Mouse (Mus musculus) heart, embryonic 12.5 days (tissue): ENCODE data around the gene Slc16a10. TPM values are rescaled to one million over a fixed set of nuclear protein-coding genes. Genes with fewer than 3 reads are reported as not detected.

ENCODE experiments used
- ATAC-seq: fragments of 200-750 bp; cut with Nextera tagmentation; 2 replicates; pipeline ENCODE4 v1.8.0; 2017; ENCODE audit warnings: moderate TSS enrichment, moderate library complexity; ENCODE audit not compliant: insufficient number of reproducible peaks, low FRiP score
- H3K27ac ChIP-seq: fragments of 300-500 bp; sonication (generic); 2 replicates; pipeline ENCODE4 v1.5.1; 2016; ENCODE audit warnings: mild to moderate bottlenecking, moderate library complexity; ENCODE audit not compliant: poor library complexity, severe bottlenecking
- H3K27me3 ChIP-seq: fragments of 300-500 bp; sonication (generic); replicated peaks from 2 replicates; pipeline ENCODE4 v1.6.1; 2016; ENCODE audit warnings: mild to moderate bottlenecking, moderate library complexity
- H3K36me3 ChIP-seq: fragments of 300-500 bp; sonication (generic); 2 replicates; pipeline ENCODE4 v1.6.1; 2016; ENCODE audit warnings: mild to moderate bottlenecking, moderate library complexity
- H3K4me1 ChIP-seq: fragments of 300-500 bp; sonication (generic); replicated peaks from 2 replicates; pipeline ENCODE4 v1.6.1; 2016; ENCODE audit warnings: mild to moderate bottlenecking
- H3K4me2 ChIP-seq: fragments of 300-500 bp; sonication (generic); 2 replicates; pipeline ENCODE4 v1.6.1; 2016; ENCODE audit warnings: mild to moderate bottlenecking, moderate library complexity
- H3K4me3 ChIP-seq: fragments of 300-500 bp; sonication (generic); 2 replicates; pipeline ENCODE4 v1.5.1; 2016; ENCODE audit warnings: mild to moderate bottlenecking
- H3K9ac ChIP-seq: fragments of 300-500 bp; sonication (generic); 2 replicates; pipeline ENCODE4 v1.6.1; 2016; ENCODE audit warnings: mild to moderate bottlenecking, moderate library complexity
- H3K9me3 ChIP-seq: fragments of 300-500 bp; sonication (generic); replicated peaks from 2 replicates; pipeline ENCODE4 v1.6.1; 2016; ENCODE audit warnings: mild to moderate bottlenecking, moderate library complexity
- WGBS: fragments of 180-500 bp; shearing (Covaris S2); methylation state at CpG from one replicate; pipeline ENCODE4 v1.1.7; 2016; 5-methylcytosine and 5-hydroxymethylcytosine counted together
- polyA plus RNA-seq: library from polyadenylated mRNA; unstranded; fragments of >200 nt; fragmentation: Nextera tagmentation; extraction: Ambion mirVana; gene quantifications from 2 replicates; pipeline ENCODE4 v1.2.1, GENCODE M21; 2016

The Slc16a10 gene
- polyA plus RNA-seq, 1 experiment from 2014 or later = 22.5 TPM

GRCm38 (mm10) chr10:40147325-40148059, 5.4 kb upstream of the Slc16a10 start:
- 0 out of 2 replicates have a peak, but pooled peaks have one; percentile 36 for ATAC-seq
- Histone ChIP-seq H3K4me3 (no peak overlapping the region), H3K9me3 (no peaks in the 10 kb centered on the region), H3K9ac (no peak overlapping the region), H3K4me1 (peaks cover 16% of the 10 kb centered on the region), H3K4me2 (no peak overlapping the region), H3K27me3 (no peaks in the 10 kb centered on the region), H3K36me3 (no peaks in the 10 kb centered on the region), H3K27ac (no peak overlapping the region)
- WGBS = 76% methylated on average over 8 of the region's 8 CpGs

- ATAC-seq = no peak
- 75% methylated on average over 3 of the region's 3 CpGs for WGBS
These were observed 4.4 kb upstream of the Slc16a10 start for GRCm38 (mm10) chr10:40146451-40146850.

GRCm38 (mm10) chr10:40144815-40145214, 2.8 kb upstream of the Slc16a10 start:
- WGBS = 75% methylated on average over 1 of the region's 1 CpGs
- no peaks in the 10 kb centered on the region for H3K9me3 ChIP-seq
- no peak for ATAC-seq
- no peaks in the 10 kb centered on the region for H3K27me3 ChIP-seq
- H3K27ac ChIP-seq = no peak overlapping the region
- no peak overlapping the region for H3K4me2 ChIP-seq
- H3K36me3 ChIP-seq = no peaks in the 10 kb centered on the region
- no peak overlapping the region for H3K9ac ChIP-seq
- peaks cover 15% of the 10 kb centered on the region for H3K4me1 ChIP-seq
- H3K4me3 ChIP-seq = no peak overlapping the region

More at GRCm38 (mm10) chr10:40146451-40146850, 4.4 kb upstream of the Slc16a10 start:
- H3K27me3 ChIP-seq = no peaks in the 10 kb centered on the region
- no peak overlapping the region for H3K27ac ChIP-seq
- H3K4me2 ChIP-seq = no peak overlapping the region
- no peaks in the 10 kb centered on the region for H3K36me3 ChIP-seq
- H3K4me1 ChIP-seq = peaks cover 8% of the 10 kb centered on the region
- H3K9me3 ChIP-seq = no peaks in the 10 kb centered on the region
- no peak overlapping the region for H3K4me3 ChIP-seq
- H3K9ac ChIP-seq = no peak overlapping the region

- Histone ChIP-seq H3K36me3 (no peaks in the 10 kb centered on the region), H3K4me1 (peaks cover 30% of the 10 kb centered on the region), H3K27ac (peak overlapping the region; percentile 74), H3K9me3 (no peaks in the 10 kb centered on the region), H3K27me3 (no peaks in the 10 kb centered on the region), H3K4me3 (peak overlapping the region; percentile 88), H3K9ac (peak overlapping the region; percentile 88), H3K4me2 (peak overlapping the region; percentile 88)
- ATAC-seq = peak; percentile 64
- 9% methylated on average over 27 of the region's 27 CpGs for whole genome bisulfite sequencing
These were observed 824 bp downstream of the Slc16a10 start for GRCm38 (mm10) chr10:40141016-40141851.

GRCm38 (mm10) chr10:40139646-40140045, 2.4 kb downstream of the Slc16a10 start:
- Histone ChIP-seq H3K36me3 (no peaks in the 10 kb centered on the region), H3K4me2 (peak overlapping the region; percentile 88), H3K27me3 (no peaks in the 10 kb centered on the region), H3K9ac (no peak overlapping the region), H3K4me3 (peak overlapping the region; percentile 88; the same call in 1 of the 2 replicates), H3K27ac (no peak overlapping the region), H3K9me3 (no peaks in the 10 kb centered on the region), H3K4me1 (peaks cover 39% of the 10 kb centered on the region)
- no peak for ATAC-seq
- WGBS = 83% methylated on average over 4 of the region's 4 CpGs

- Histone ChIP-seq H3K4me1 (peaks cover 57% of the 10 kb centered on the region), H3K9me3 (no peaks in the 10 kb centered on the region), H3K27me3 (no peaks in the 10 kb centered on the region), H3K27ac (no peak overlapping the region), H3K4me2 (no peak overlapping the region), H3K36me3 (no peaks in the 10 kb centered on the region), H3K4me3 (no peak overlapping the region), H3K9ac (no peak overlapping the region)
- 77% methylated on average over 9 of the region's 9 CpGs for WGBS
- no peak for ATAC-seq
These were observed 6.0 kb downstream of the Slc16a10 start for GRCm38 (mm10) chr10:40135807-40136778.

GRCm38 (mm10) chr10:40134906-40135305, 7.2 kb downstream of the Slc16a10 start:
- no peaks in the 10 kb centered on the region for H3K36me3 ChIP-seq
- H3K4me2 ChIP-seq = no peak overlapping the region
- no peak overlapping the region for H3K27ac ChIP-seq
- no peaks in the 10 kb centered on the region for H3K27me3 ChIP-seq
- ATAC-seq = no peak
- WGBS = 84% methylated on average over 6 of the region's 6 CpGs
- peaks cover 50% of the 10 kb centered on the region for H3K4me1 ChIP-seq
- H3K9me3 ChIP-seq = no peaks in the 10 kb centered on the region
- H3K9ac ChIP-seq = no peak overlapping the region
- no peak overlapping the region for H3K4me3 ChIP-seq

DNA sequence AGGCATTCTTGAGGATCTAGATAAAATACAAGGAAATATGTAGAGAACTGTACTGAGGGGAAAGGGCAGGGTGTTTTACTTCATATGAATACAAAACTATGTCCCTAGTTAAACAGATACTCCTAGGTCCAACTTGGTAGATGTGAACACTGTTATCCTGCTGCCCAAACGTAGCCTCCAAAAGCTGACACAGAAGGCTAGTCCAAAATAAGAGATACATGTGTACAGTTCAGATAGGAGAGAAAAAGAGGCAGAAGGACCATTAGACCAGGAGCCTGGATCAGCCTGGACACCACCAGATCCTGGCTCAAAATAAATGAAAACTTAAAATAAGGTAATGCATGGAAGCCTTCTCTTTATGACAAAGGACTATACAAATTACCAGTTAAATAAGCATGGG, 8.4 kb downstream of the Slc16a10 start:
- Histone ChIP-seq H3K9me3 (no peaks in the 10 kb centered on the region), H3K4me2 (no peak overlapping the region), H3K4me1 (peaks cover 55% of the 10 kb centered on the region), H3K9ac (no peak overlapping the region), H3K27me3 (no peaks in the 10 kb centered on the region), H3K27ac (no peak overlapping the region), H3K4me3 (no peak overlapping the region), H3K36me3 (no peaks in the 10 kb centered on the region)
- ATAC-seq = no peak
- 73% methylated on average over 1 of the region's 1 CpGs for WGBS

DNA sequence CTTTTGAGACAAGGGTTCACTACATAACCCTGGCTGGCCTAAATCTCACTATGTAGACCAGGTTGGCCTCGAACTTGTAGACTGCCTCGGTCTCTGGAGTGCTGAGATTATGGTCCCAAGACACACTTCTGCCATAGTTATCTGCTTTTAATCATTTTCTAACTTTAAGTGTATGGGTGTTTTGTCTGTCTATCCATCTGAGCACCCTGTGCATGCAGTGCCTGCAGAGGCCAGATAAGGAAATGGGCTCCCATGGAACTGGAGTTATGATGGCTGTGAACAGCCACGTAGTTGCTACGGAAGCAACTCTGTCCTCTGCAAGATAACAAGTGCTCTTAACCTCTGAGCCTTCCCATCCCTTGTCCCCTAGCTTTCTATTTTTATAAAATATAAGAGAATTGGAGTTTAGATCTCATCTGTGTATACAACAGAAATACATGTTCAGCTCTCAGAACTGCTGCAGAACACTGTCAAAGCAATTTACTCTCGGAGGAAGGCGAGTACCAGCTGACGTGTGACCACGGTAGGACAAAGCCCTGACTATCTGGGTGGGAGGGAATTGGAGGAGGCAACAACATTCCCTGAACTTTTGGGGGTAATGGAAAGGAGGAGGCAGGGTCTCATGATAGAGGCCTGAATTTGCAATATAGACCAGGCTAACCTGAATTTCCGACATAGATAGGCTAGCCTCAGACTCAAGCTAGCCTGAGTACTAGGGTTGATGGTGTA, 10.2 kb downstream of the Slc16a10 start:
- 45% methylated on average over 9 of the region's 9 CpGs for WGBS
- no peak overlapping the region for H3K9ac ChIP-seq
- no peaks in the 10 kb centered on the region for H3K27me3 ChIP-seq
- H3K4me2 ChIP-seq = no peak overlapping the region
- H3K27ac ChIP-seq = peak overlapping the region; percentile 67
- peaks cover 52% of the 10 kb centered on the region for H3K4me1 ChIP-seq
- no peaks in the 10 kb centered on the region for H3K36me3 ChIP-seq
- H3K9me3 ChIP-seq = no peaks in the 10 kb centered on the region
- no peak overlapping the region for H3K4me3 ChIP-seq
- peak; percentile 93 for ATAC-seq

GRCm38 (mm10) chr10:40130126-40130525, 11.9 kb downstream of the Slc16a10 start:
- Histone ChIP-seq H3K27me3 (no peaks in the 10 kb centered on the region), H3K4me2 (no peak overlapping the region), H3K4me1 (peaks cover 47% of the 10 kb centered on the region), H3K9ac (no peak overlapping the region), H3K36me3 (no peaks in the 10 kb centered on the region), H3K4me3 (no peak overlapping the region), H3K9me3 (no peaks in the 10 kb centered on the region), H3K27ac (no peak overlapping the region)
- ATAC-seq = no peak
- WGBS = 74% methylated on average over 1 of the region's 1 CpGs
